Mouse (Mus musculus) ES-E14 (cell line): Measurements from ENCODE around the gene Aff1.

ENCODE experiments used
- CHD2 ChIP-seq: IDR thresholded peaks from 2 replicates; pipeline ENCODE4 v1.6.1; 2014; ENCODE audit warnings: mild to moderate bottlenecking, low read depth, low read length, inconsistent platforms
- HCFC1 ChIP-seq: IDR thresholded peaks from 2 replicates; pipeline ENCODE4 v1.6.1; 2012; ENCODE audit warnings: low read length, inconsistent platforms, borderline replicate concordance; ENCODE audit not compliant: insufficient read depth
- ZC3H11A ChIP-seq: IDR thresholded peaks from 2 replicates; pipeline ENCODE4 v1.6.1; 2012; ENCODE audit warnings: low read depth, mild to moderate bottlenecking, inconsistent platforms, low read length, borderline replicate concordance
- ZNF384 ChIP-seq: IDR thresholded peaks from 2 replicates; pipeline ENCODE4 v1.6.1; 2012; ENCODE audit warnings: low read depth, low read length, inconsistent platforms

DNA sequence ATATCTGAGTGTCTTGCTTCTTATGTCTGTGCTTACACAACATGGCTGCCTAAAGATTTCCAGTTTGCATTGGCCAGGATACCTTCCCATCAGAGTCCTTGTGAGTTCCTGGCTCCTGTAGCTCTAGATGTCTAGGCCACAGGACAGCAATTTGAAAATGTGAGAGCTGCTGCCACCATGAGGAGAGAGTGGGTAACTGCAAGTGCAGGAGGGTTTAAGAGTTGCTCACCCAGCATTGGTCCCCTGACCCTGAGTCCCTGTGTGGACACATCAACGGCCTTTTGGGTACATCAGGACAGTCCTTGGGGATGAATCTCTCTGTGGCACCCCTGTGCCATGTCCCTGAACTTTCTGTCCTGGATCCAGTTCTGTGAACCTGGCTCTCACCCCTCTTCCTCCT, 125.6 kb downstream of the Aff1 start:
- TF ChIP-seq CHD2, result no peak
- TF ChIP-seq HCFC1, result no peak
- no peak for TF ChIP-seq ZNF384
- peak; percentile 77; the same call in 1 of the 2 replicates for TF ChIP-seq ZC3H11A
